Mouse (Mus musculus): ENCODE data around the gene Olfr1262.

The Olfr1262 gene

DNA sequence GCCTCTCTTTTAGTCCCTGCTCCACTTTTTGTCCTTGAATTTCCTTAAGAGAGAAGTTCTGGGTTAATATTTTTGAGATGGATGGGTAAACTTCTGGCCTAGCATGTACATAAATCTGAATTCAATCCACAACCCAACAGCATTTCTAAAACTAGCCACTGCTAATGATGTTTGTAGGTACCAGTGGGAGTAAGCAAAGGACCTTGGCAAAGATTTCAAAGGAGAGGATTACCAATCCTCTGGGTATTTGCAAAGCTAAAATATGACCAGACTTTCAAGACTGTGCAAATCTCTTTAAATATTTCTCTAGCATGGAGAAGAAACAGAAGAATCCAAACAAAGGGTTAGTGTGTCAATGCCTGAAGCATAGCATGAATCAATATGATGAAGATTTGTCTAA is at the start of gene Olfr1262:
TSS of gene Olfr1262 (plus strand) at position 301 of the 400 bp plus-strand sequence.
- no peak for DNase-seq (ENCODE audit: low spot score)

DNA sequence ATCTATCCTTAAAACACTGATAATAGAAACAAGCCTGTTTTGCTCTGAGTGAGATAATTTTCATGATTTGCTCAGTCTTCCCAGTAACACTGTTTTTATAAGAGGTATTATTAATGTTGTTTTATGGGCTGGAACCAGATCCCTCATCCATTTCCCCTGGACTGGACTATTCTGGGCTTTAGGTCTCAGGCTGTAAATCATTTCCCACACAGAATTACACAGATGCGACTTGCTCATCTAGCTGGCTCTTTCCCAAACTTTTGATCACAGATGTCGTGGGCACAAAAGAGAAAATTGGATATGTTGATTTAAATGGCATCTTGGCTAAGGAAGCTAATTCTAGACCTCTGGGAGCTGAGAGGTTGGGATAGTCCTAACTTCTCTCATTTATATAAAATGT is 25.8 kb upstream of the Olfr1262 start, which contains the start of gene Olfr1260:
TSS of gene Olfr1260 (plus strand) at position 157 of the 400 bp plus-strand sequence.
- no peak for DNase-seq (ENCODE audit: low spot score)

DNA sequence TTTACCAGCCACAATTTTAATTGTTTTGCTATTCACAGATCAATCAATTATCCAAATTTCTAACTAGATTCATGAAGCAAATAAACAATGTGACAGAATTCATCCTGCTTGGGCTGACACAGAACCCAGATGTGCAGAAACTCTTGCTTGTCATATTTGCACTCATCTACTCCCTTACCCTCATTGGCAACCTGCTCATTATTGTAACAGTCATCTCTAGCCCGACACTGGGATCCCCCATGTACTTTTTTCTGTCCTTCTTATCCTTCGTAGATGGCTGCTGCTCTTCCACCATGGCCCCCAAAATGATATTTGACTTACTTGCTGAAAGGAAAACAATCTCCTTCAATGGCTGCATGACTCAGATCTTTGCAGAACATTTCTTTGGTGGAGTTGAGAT is 22.2 kb upstream of the Olfr1262 start:
- no peak for DNase-seq (ENCODE audit: low spot score)

DNA sequence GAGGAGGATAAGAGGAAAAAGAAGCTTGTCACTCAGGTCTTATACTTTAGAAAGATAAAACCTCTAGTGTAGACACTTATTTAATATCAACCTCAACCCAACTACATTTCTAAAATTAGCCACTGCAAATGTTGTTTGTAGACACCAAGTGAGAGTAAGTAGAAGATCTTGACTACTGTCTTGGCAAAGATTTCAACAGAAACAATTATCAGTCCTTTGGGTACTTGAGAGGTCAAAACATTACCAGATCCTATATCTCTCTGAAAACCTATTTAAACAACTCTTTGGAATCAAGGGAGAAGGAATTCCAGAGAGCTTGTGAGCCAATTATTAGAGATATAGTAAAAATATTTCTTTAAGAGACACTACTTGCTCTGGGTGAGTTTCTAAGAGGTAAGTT is 9.0 kb upstream of the Olfr1262 start, which contains the start of gene Olfr1261:
TSS of gene Olfr1261 (plus strand) at position 301 of the 400 bp plus-strand sequence.
- DNase-seq (ENCODE audit: low spot score) = no peak

DNA sequence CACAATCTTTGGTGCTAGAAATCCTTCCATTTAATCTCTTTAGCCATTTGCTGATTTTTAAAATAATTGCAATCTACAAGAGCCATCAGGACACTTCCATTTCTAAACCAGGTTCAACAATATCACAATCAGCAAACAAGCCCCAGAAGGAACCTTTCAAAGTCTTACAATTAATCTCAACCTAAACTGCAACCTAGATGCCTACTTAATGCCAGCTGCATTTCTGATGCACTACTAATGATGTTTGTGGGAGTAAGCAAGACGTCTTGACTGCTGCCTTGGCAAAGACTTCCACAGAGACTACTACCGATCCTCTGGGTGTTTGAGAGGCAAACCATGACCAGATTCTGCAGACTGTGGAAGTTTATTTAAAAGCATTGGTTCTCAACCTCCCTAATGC is 11.9 kb downstream of the Olfr1262 start, which contains the start of gene Olfr1263:
TSS of gene Olfr1263 (plus strand) at position 301 of the 400 bp plus-strand sequence.
- DNase-seq (ENCODE audit: low spot score) = no peak

DNA sequence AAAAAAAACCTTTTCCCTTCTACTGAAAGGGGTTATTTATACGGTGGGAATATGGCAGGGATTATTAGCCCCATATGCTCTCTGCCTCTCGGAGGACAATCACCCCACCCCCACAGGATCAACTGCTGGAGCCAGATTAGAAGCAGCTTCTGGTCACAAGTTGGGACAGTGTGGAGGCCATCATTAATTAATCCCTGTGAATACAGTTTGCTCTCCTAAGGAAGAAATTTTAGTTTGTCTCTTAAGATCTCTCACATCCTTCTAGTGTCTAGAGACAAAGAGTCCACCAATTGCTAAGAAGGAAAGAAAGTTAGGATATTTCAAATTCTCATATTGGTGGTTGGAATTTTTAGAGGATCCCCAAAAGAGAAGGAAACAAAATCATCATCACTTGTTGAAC is 25.5 kb downstream of the Olfr1262 start, which contains the start of gene Olfr1264:
TSS of gene Olfr1264 (minus strand) at position 101 of the 400 bp plus-strand sequence.
- no peak for DNase-seq (ENCODE audit: low spot score)

DNA sequence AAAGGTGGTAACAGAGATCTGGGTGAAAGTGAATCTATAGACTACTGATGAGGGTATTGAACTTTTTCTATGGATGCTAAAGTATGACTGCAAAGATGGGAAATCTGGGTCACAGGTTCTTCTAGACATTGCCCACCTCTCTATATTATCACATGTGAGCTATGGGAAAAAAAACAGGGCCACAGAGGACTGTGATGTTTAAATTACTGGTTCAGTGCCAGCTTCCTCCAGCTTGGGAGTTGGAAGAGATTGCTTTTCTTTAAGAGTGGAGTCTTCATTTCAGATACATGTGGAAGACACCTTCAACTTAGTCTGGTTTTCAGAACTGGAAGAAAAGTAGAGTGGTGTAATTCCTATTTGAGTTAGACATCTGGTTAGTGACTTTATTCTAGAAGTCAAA is 35.1 kb downstream of the Olfr1262 start, which contains the start of gene Olfr1265:
TSS of gene Olfr1265 (plus strand) at position 301 of the 400 bp plus-strand sequence.
- DNase-seq (ENCODE audit: low spot score) = no peak
